Mouse (Mus musculus) G1E-ER4 (cell line): ENCODE measurements around the gene Als2. TPM values are rescaled to one million over a fixed set of nuclear protein-coding genes. Genes with fewer than 3 reads are reported as not detected.

ENCODE experiments used
- GATA1 ChIP-seq: IDR thresholded peaks from one replicate; pipeline ENCODE4 v1.8.0; 2012; ENCODE audit warnings: low read length, inconsistent platforms
- polyA plus RNA-seq: library from polyadenylated mRNA; stranded (reverse); fragments of >175 nt; gene quantifications from 2 replicates; pipeline ENCODE4 v1.2.3, GENCODE M21; 2012

The Als2 gene
- 4.3 and 4.9 TPM in 2 replicates for polyA plus RNA-seq

- TF ChIP-seq GATA1, result no peak
These were observed at the start of gene Als2 for GRCm38 (mm10) chr1:59236856-59237441. TSS of gene Als2 (minus strand) at chr1:59237231.

DNA sequence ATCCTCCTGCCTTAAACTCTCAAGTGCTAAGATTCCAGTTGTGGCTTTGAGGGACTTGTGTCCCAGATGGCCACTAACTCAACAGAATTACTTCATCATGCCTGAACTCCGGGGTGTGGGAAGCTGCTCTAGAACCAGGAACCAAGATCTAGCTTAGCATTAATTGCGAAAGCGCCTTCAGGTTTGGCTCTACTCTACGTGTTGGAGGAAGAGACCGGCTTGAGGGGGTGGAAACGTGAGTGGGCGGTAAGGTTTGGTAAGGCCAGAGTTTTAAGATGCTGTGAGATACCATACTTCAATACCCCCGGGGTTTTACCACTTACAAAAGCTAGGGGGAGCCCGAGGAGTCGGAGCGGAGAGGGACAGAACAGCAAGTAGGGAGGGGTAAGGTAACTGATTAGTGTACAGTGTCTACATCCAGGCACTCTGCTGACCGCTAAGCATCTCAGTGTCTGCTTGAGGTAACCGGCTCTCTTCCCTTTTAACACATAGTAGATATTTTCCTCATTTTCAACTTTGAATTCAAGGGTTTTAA lies 49.4 kb upstream of the Als2 start:
- no peak for TF ChIP-seq GATA1

GRCm38 (mm10) chr1:59285880-59286279 lies 48.8 kb upstream of the Als2 start:
- TF ChIP-seq GATA1, result no peak

GRCm38 (mm10) chr1:59272189-59272588 lies 35.2 kb upstream of the Als2 start:
- no peak for TF ChIP-seq GATA1

DNA sequence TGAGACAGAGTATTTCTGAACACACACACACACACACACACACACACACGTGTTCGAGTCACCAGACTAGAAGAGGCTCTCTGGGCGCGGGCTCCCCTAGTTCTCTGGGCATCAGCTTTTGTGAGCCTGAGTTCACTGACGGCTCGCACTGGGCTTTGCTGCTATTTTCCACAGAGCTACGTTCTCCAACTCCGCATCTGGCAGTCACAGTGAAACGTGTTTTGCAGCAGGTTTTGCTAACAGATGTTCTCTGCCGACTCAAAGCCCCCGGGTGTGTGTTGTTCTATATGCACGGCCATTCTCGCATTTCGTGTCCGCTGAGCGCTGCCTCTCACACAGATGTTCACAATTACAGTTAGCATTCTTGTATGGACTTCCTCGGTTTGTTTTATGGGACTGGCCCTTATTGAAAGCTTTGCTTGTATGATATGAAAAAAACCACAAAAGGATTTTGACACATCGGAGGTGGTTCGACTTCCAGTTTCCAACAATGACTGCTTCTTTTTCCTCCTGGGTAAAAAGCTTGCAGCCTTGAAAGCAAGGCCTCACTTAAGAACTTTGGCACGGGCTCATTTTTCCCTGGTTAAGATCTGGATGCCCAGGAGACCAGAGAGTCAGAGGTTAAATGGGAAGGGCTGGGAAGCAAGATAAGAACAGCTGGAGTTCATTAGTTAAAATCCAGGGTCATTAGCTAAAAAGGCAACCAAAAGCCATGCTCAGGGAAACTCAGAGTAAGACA lies 33.1 kb upstream of the Als2 start:
- TF ChIP-seq GATA1, result no peak

DNA sequence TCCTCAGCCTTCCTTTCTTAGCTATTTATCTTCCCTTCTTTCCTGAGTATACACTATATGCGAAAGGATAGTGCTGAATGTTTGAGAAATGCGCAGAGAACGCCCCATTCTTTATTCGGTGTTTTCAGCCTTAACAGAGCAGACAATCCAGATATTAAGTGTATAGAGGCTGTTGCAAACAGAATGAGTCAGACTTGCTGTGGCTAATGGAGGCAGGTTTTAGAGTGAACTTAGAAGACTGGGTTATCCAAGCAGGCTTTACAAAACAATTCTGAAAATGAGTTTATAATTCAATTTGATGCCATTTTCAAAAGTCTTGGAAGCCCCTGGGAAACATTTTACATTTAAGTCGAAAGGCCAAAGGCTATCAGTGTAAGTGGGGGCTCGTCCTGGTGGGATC lies 32.4 kb upstream of the Als2 start:
- no peak for TF ChIP-seq GATA1

- TF ChIP-seq GATA1, result no peak
These were observed 31.9 kb upstream of the Als2 start for GRCm38 (mm10) chr1:59268931-59269330.

GRCm38 (mm10) chr1:59257736-59258135 lies 20.7 kb upstream of the Als2 start:
- no peak for TF ChIP-seq GATA1

DNA sequence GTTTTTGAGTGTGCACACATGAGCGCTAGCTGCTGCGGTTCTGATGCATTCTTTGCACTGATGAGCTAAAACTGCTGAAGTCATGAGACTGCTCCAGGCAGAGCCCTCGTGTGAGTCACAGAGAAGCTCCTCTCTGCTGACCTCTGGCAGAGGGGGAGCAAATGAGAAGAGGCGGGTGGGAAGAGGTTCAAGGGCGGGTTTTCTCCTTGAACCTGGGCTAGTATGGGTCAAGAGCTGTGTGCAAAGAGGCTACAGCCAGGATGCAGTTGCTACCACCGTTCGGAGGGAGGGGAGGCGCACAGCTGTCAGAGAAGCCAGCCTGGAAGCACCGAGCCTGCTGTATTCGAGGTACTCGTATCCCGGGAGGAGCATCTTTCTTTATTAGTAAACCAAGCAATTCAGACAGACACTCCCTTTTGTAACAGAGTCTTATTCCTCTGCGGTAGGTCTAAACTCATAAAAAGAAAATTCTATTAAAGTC lies 19.8 kb upstream of the Als2 start, which contains the start of gene Cdk15:
Gene Cdk15 (plus strand): TSS at position 156 of the 481 bp plus-strand sequence.
- TF ChIP-seq GATA1, result no peak

- TF ChIP-seq GATA1, result no peak
These were observed 16.4 kb upstream of the Als2 start for GRCm38 (mm10) chr1:59253301-59253909.

GRCm38 (mm10) chr1:59252762-59253161 lies 15.7 kb upstream of the Als2 start:
- TF ChIP-seq GATA1, result no peak

DNA sequence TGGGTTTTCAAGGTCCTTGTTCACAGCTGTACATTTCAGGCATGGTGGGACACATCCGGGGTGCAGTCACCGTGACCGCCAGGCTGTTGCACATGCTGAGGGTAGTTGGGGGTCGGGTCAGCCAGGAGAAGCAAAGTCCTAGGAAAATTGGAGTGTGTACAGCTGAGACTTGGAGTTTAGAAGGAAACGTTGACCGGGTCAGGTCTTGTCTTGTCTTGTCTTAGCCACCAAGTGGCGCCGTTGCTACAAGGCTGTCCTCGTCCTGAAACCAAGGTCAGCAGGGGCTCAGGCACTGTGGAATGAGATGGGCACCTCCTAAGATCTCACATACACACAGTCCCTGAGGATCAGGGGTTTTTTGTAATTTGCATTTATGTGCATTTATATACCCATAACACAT lies 10.6 kb upstream of the Als2 start:
- no peak for TF ChIP-seq GATA1

- no peak for TF ChIP-seq GATA1
These were observed 6.7 kb upstream of the Als2 start for GRCm38 (mm10) chr1:59243770-59244169.

GRCm38 (mm10) chr1:59237614-59238211 lies 682 bp upstream of the Als2 start:
- TF ChIP-seq GATA1, result no peak

DNA sequence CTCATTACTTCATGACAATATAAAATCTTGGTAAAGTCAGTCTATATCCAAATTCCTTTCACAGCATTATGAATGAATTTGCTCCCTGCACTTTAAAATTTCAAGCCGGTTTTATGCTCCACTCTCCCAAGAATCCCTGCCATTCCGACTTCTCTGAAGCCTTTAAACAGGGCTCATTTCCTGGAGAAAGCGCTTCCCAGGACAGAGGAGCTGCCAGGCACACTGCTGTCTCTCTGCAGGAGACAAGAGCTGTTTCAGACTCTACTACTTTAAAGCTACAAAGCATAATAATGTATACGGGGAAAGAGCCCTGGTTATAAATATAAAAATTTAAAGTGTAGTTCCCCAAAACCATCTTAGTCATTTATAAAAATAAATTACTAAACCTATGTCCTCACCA lies 7.8 kb downstream of the Als2 start:
- TF ChIP-seq GATA1, result no peak

DNA sequence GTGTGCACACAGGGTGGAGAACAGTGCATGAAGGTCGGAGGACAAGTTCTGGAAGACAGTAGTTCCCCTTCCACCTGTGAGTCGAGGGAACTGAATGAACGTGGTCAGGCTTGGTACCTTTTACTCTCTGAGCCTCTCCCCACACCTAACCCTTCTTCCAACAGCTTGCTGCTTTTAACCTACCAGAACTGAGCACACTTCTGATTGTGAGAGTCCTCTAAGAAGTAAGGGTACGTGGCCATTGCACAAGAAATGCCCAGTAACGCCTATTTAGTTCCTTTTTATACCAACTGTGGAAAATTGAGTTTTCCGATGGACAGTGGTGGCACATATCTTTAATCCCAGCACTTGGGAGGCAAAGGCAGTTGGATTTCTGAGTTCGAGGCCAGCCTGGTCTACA lies 8.5 kb downstream of the Als2 start:
- TF ChIP-seq GATA1, result no peak
